Mouse (Mus musculus): ENCODE results near the gene Fcrl5. TPM values are rescaled to one million over a fixed set of nuclear protein-coding genes. Genes with fewer than 3 reads are reported as not detected.

Fcrl5 gene
- total and polyA plus RNA-seq, 3 experiments = 0.11 TPM; not detected in 2

DNA sequence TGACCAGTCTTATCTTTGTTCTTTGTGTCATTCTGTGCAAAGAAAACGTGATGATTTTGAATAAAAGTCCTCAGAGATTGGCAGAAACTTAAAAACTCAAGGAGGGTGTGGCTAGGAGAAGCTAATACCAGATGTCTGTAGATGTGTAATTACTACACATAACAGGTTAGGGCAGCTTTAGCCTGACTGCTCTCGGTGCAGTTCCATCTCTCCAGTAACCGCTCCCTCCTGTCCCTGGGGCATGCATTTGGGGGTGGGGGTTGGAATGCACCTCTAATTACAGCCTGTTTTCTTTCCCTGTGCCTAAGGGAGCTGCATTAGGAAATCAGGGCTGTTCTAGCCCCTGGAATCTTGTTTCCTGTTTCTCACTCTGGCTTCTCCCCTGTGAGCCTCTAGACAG, 94.7 kb downstream of the Fcrl5 start:
- ATAC-seq (ENCODE audit: extremely low read depth, insufficient number of reproducible peaks, low FRiP score, poor library complexity, severe bottlenecking) (no peak), DNase-seq (ENCODE audit: low spot score) (no peak)
- H3K27me3 ChIP-seq (ENCODE audit: insufficient read depth, low read length) = no peaks in the 10 kb centered on the region
- H3K9me3 ChIP-seq (replicated peaks) = no peaks in the 10 kb centered on the region
- H3K4me3 ChIP-seq (ENCODE audit: low read depth, low read length) = no peak overlapping the region
- peaks cover 84% of the 10 kb centered on the region for H3K36me3 ChIP-seq (replicated peaks)
- H3K4me1 ChIP-seq (ENCODE audit: insufficient read depth, low read depth, low read length) = peaks cover 43% of the 10 kb centered on the region
- TF ChIP-seq TAL1 (conservative IDR thresholded peaks at IDR 0.05; ENCODE audit: low read depth, low read length) = no peak
- TF ChIP-seq GATA1 (IDR thresholded peaks at IDR 0.05; ENCODE audit: borderline replicate concordance, low read length) = no peak
- no peak for TF ChIP-seq GATA2 (IDR thresholded peaks at IDR 0.05; ENCODE audit: borderline replicate concordance, low read depth, low read length)
- no peak for TF ChIP-seq CTCF (IDR thresholded peaks at IDR 0.05; ENCODE audit: low read depth, low read length)
- TF ChIP-seq POLR2AphosphoS5 (IDR thresholded peaks at IDR 0.05; ENCODE audit: insufficient replicate concordance, low read depth, low read length) = no peak

DNA sequence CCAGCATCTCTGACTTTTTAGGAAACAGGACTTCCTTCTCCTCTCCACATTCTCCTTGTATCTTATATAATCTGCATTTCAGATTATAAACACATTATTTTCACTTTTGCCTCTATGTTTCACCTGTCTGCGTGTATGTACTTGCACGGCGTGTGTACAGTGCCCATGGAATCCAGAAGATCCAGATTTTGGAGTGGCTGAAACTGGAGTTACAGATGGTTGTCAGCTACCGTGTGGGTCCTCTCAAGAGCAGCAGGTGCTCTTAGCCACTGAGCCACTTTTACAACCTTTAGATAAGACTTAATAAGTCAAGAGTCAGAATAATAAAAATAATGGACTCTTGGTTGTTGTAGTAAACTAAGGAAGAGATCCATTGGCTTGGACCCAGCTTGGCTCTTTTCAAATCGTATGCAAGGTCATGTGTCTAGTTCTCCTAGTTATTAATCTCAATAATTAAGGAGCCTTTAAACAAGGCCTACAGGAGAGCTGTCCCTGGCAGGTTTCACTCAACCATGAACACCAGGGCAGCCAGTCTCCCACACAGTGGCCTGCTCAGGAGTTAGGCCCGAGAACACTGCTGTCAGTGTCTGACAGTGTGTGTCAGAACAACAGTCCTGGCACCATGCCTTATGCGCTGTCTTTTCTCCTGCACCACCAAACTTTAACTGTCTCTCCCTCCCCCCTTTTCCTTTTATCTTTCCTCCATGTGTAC, 98.2 kb downstream of the Fcrl5 start:
- DNase-seq (ENCODE audit: low spot score) (no peak), ATAC-seq (ENCODE audit: extremely low read depth, insufficient number of reproducible peaks, low FRiP score, poor library complexity, severe bottlenecking) (no peak)
- H3K36me3 ChIP-seq (replicated peaks) = peaks cover 98% of the 10 kb centered on the region
- H3K4me1 ChIP-seq (ENCODE audit: insufficient read depth, low read depth, low read length) = peaks cover 18% of the 10 kb centered on the region
- TF ChIP-seq CTCF (IDR thresholded peaks at IDR 0.05; ENCODE audit: low read depth, low read length) (no peak), GATA1 (IDR thresholded peaks at IDR 0.05; ENCODE audit: borderline replicate concordance, low read length) (no peak), POLR2AphosphoS5 (IDR thresholded peaks at IDR 0.05; ENCODE audit: insufficient replicate concordance, low read depth, low read length) (no peak), GATA2 (IDR thresholded peaks at IDR 0.05; ENCODE audit: borderline replicate concordance, low read depth, low read length) (no peak), TAL1 (conservative IDR thresholded peaks at IDR 0.05; ENCODE audit: low read depth, low read length) (no peak)
- no peak overlapping the region for H3K4me3 ChIP-seq (ENCODE audit: low read depth, low read length)
- no peaks in the 10 kb centered on the region for H3K9me3 ChIP-seq (replicated peaks)
- no peaks in the 10 kb centered on the region for H3K27me3 ChIP-seq (ENCODE audit: insufficient read depth, low read length)

DNA sequence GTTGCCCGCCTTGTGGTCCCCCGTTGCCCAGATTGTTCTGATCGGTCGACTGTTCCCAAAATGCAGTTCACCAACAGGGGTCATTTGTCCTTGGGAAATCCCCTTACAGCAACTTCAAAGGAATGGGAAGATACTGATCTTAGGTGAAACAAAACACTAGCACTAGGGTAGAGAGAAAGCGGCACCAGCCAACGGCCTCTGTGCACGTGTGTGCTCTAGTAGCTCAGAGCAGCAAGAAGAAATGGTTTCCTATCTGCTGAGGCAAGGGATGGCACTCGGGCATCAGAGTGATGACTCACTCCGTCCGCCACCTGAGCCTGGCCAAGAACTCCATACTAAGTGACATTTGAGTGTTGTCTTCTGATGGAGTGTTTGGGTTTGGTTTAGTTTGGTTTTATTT, 102.5 kb downstream of the Fcrl5 start:
- no peak for DNase-seq (ENCODE audit: low spot score)
- ATAC-seq (ENCODE audit: extremely low read depth, insufficient number of reproducible peaks, low FRiP score, poor library complexity, severe bottlenecking) = no peak
- Histone ChIP-seq H3K9me3 (replicated peaks) (no peaks in the 10 kb centered on the region), H3K36me3 (replicated peaks) (peaks cover 93% of the 10 kb centered on the region), H3K4me1 (ENCODE audit: insufficient read depth, low read depth, low read length) (peaks cover 4% of the 10 kb centered on the region; the same call in 1 of the 2 replicates), H3K27me3 (ENCODE audit: insufficient read depth, low read length) (no peaks in the 10 kb centered on the region; the same call in 1 of the 2 replicates), H3K4me3 (ENCODE audit: low read depth, low read length) (no peak overlapping the region)
- TF ChIP-seq GATA2 (IDR thresholded peaks at IDR 0.05; ENCODE audit: borderline replicate concordance, low read depth, low read length) (no peak), GATA1 (IDR thresholded peaks at IDR 0.05; ENCODE audit: borderline replicate concordance, low read length) (no peak), POLR2AphosphoS5 (IDR thresholded peaks at IDR 0.05; ENCODE audit: insufficient replicate concordance, low read depth, low read length) (no peak), CTCF (IDR thresholded peaks at IDR 0.05; ENCODE audit: low read depth, low read length) (no peak), TAL1 (conservative IDR thresholded peaks at IDR 0.05; ENCODE audit: low read depth, low read length) (no peak)

DNA sequence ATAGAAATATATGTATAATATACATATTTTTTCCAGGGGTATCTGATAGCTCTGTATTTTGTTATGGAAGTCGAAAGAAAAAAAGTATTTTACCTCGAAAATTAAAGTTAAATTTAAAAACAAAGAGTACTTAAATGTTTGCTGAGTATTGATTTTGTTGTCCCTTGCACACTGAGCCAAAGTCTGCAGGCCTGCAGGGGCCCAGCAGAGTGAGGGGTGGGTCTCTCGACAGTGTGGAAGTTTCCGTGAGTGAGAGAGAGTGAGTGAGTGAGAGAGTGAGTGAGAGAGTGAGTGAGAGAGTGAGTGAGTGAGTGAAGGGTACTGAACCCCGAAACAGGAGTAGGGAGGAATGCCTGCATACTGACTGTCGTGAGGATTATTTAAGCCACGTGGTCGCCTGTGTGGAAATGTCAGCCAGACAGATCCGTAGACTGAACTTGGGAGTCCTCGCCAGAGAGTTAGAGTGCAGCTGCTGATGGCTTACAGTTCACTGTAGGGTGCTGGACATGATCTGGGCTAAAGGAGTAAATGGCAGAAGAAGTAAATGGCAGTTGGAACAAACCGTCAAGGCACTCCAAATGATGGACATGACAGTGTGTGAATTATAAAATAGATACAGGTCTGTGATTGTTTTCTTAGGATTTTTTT, 104.6 kb downstream of the Fcrl5 start:
- Histone ChIP-seq H3K27me3 (ENCODE audit: insufficient read depth, low read length) (peaks cover 4% of the 10 kb centered on the region; the same call in 1 of the 2 replicates), H3K9me3 (replicated peaks) (no peaks in the 10 kb centered on the region), H3K4me1 (ENCODE audit: insufficient read depth, low read depth, low read length) (peaks cover 4% of the 10 kb centered on the region; the same call in 1 of the 2 replicates), H3K4me3 (ENCODE audit: low read depth, low read length) (no peak overlapping the region), H3K36me3 (replicated peaks) (peaks cover 71% of the 10 kb centered on the region)
- DNase-seq (ENCODE audit: low spot score) (no peak), ATAC-seq (ENCODE audit: extremely low read depth, insufficient number of reproducible peaks, low FRiP score, poor library complexity, severe bottlenecking) (no peak)
- TF ChIP-seq POLR2AphosphoS5 (IDR thresholded peaks at IDR 0.05; ENCODE audit: insufficient replicate concordance, low read depth, low read length) (no peak), CTCF (IDR thresholded peaks at IDR 0.05; ENCODE audit: low read depth, low read length) (no peak), GATA1 (IDR thresholded peaks at IDR 0.05; ENCODE audit: borderline replicate concordance, low read length) (no peak), TAL1 (conservative IDR thresholded peaks at IDR 0.05; ENCODE audit: low read depth, low read length) (no peak), GATA2 (IDR thresholded peaks at IDR 0.05; ENCODE audit: borderline replicate concordance, low read depth, low read length) (no peak)

DNA sequence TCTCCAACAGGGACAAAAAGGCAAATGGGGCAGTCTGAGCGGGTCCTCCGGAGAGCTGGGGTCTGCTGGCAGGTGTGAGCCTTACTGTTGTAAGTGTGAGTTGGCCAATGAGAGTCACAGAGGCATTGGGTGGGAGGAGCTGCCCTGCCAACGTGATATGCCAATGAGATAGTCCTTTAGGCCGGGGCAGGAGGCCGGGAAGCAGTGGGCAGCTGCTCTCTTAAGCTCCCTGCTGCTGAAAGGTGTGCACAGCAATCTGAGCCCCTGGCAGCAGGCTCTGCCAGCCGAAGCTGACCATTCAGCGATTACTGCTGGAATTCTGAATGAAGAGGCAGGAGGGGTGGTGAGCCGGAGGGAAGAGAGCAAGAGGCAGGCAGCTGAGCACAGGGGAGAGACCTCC, 105.1 kb downstream of the Fcrl5 start:
- no peak for DNase-seq (ENCODE audit: low spot score)
- Histone ChIP-seq H3K9me3 (replicated peaks) (no peaks in the 10 kb centered on the region), H3K27me3 (ENCODE audit: insufficient read depth, low read length) (peaks cover 7% of the 10 kb centered on the region; the same call in 1 of the 2 replicates), H3K4me1 (ENCODE audit: insufficient read depth, low read depth, low read length) (peaks cover 4% of the 10 kb centered on the region; the same call in 1 of the 2 replicates), H3K36me3 (replicated peaks) (peaks cover 66% of the 10 kb centered on the region), H3K4me3 (ENCODE audit: low read depth, low read length) (no peak overlapping the region)
- no peak for ATAC-seq (ENCODE audit: extremely low read depth, insufficient number of reproducible peaks, low FRiP score, poor library complexity, severe bottlenecking)
- TF ChIP-seq GATA2 (IDR thresholded peaks at IDR 0.05; ENCODE audit: borderline replicate concordance, low read depth, low read length) = no peak
- no peak for TF ChIP-seq TAL1 (conservative IDR thresholded peaks at IDR 0.05; ENCODE audit: low read depth, low read length)
- no peak for TF ChIP-seq GATA1 (IDR thresholded peaks at IDR 0.05; ENCODE audit: borderline replicate concordance, low read length)

DNA sequence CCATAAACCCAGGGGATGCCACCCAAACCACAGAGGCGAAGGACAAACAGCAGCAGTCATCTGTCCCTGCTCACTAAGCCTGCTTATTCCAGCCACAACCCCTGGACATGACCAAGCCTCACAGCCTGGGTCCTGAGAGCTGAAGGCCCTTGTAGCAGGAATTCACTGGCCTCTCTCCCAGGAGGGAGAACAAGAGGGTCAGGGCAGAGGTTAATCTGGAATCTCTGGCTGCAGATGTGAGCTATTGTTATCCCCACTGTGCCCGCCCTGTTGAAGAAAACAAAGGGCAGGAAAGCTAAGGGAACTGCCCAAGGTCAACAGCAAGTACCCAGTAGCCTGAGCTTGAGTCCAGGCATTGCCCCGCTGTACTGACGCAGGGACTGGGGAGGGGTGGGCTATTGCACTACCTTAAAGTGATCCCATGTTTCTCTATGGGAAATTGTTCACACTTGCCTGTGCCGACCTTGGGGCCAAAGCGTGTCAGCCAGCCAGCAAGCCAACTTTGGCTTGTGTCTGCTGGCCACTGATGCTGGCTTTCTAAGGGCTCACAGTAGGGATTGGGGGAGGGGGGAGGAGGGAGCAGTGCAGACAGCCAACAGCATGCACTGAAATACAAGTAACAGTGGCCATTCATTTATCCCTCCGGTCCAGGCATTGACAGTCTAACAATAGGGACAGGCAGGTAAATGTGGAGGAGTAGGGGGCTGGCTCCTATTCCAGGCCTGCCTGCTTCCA, 107.1 kb downstream of the Fcrl5 start:
- Histone ChIP-seq H3K4me3 (ENCODE audit: low read depth, low read length) (no peak overlapping the region), H3K9me3 (replicated peaks) (no peaks in the 10 kb centered on the region), H3K27me3 (ENCODE audit: insufficient read depth, low read length) (peaks cover 24% of the 10 kb centered on the region), H3K36me3 (replicated peaks) (peaks cover 46% of the 10 kb centered on the region), H3K4me1 (ENCODE audit: insufficient read depth, low read depth, low read length) (peaks cover 4% of the 10 kb centered on the region; the same call in 1 of the 2 replicates)
- ATAC-seq (ENCODE audit: extremely low read depth, insufficient number of reproducible peaks, low FRiP score, poor library complexity, severe bottlenecking) (no peak), DNase-seq (ENCODE audit: low spot score) (no peak)
- no peak for TF ChIP-seq TAL1 (conservative IDR thresholded peaks at IDR 0.05; ENCODE audit: low read depth, low read length)
- no peak for TF ChIP-seq GATA2 (IDR thresholded peaks at IDR 0.05; ENCODE audit: borderline replicate concordance, low read depth, low read length)
